Mouse (Mus musculus) spleen, adult 2 months (tissue): Measurements from ENCODE around the gene Hexim2.

Source experiments
- CTCF ChIP-seq: fragments of 200-500 bp; IDR thresholded peaks from 2 replicates; pipeline ENCODE4 v1.5.1; 2011; ENCODE audit warnings: mild to moderate bottlenecking, inconsistent platforms; ENCODE audit not compliant: insufficient read depth, insufficient read length, insufficient replicate concordance; ENCODE audit errors: extremely low read depth
- POLR2A ChIP-seq: fragments of 200-500 bp; IDR thresholded peaks from 2 replicates; pipeline ENCODE4 v1.6.1; 2011; ENCODE audit warnings: low read depth, low read length, inconsistent platforms

- TF ChIP-seq CTCF (no peak), POLR2A (no peak)
These were observed 31.9 kb upstream of the Hexim2 start for GRCm38 (mm10) chr11:103100361-103100760.
